Mouse (Mus musculus): Measurements from ENCODE around the gene Phactr2. TPM values are rescaled to one million over a fixed set of nuclear protein-coding genes. Genes with fewer than 3 reads are reported as not detected.

The Phactr2 gene
- polyA plus RNA-seq, 1 experiment from 2014 or later, result 7.5 TPM

DNA sequence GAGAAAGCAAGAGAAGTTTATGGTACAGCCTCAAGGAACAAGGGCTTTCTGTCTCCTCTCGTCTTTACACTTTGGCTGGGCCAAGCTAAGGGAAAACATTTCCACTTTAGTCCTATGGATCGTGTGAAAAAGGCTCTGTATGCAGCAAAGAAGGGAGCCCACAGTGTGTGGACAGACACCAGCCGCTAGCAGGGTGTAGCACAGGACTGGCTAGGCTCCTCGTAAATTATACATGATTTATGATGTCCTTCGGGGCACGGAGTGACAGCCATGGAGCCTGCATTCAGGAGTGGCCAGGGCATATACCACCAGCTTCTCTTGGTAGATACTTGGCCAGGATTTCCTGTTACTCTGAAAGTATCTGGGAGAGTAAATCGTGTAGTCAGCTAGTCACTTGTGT is 203.1 kb downstream of the Phactr2 start:
- whole genome bisulfite sequencing, result 57% methylated on average over 7 of the region's 7 CpGs
- Histone ChIP-seq H3K4me3 (ENCODE audit: low read depth, low read length) (no peak overlapping the region), H3K9ac (replicated peaks; ENCODE audit: low read depth, low read length) (no peak overlapping the region), H3K4me2 (ENCODE audit: low read depth, low read length) (no peak overlapping the region), H3K9me3 (ENCODE audit: control insufficient read depth, low read length) (no peaks in the 10 kb centered on the region), H3K36me3 (ENCODE audit: control insufficient read depth, insufficient read depth, low read length) (no peaks in the 10 kb centered on the region), H3K27ac (ENCODE audit: low read depth, low read length) (no peak overlapping the region), H3K4me1 (ENCODE audit: control insufficient read depth, insufficient read depth, low read length) (no peaks in the 10 kb centered on the region), H3K27me3 (ENCODE audit: control insufficient read depth, insufficient read depth, low read length) (no peaks in the 10 kb centered on the region)
- ATAC-seq (ENCODE audit: low read depth), result no peak; the same call in 1 of the 2 replicates

- WGBS, result 95% methylated on average over 7 of the region's 7 CpGs
- Histone ChIP-seq H3K9me3 (ENCODE audit: control insufficient read depth, low read length) (no peaks in the 10 kb centered on the region), H3K27ac (ENCODE audit: low read depth, low read length) (no peak overlapping the region), H3K27me3 (ENCODE audit: control insufficient read depth, insufficient read depth, low read length) (no peaks in the 10 kb centered on the region), H3K9ac (replicated peaks; ENCODE audit: low read depth, low read length) (no peak overlapping the region), H3K4me1 (ENCODE audit: control insufficient read depth, insufficient read depth, low read length) (no peaks in the 10 kb centered on the region), H3K4me2 (ENCODE audit: low read depth, low read length) (no peak overlapping the region), H3K36me3 (ENCODE audit: control insufficient read depth, insufficient read depth, low read length) (no peaks in the 10 kb centered on the region), H3K4me3 (ENCODE audit: low read depth, low read length) (no peak overlapping the region)
- ATAC-seq (ENCODE audit: low read depth), result no peak
These were observed 203.9 kb downstream of the Phactr2 start for GRCm38 (mm10) chr10:13270270-13270669.

DNA sequence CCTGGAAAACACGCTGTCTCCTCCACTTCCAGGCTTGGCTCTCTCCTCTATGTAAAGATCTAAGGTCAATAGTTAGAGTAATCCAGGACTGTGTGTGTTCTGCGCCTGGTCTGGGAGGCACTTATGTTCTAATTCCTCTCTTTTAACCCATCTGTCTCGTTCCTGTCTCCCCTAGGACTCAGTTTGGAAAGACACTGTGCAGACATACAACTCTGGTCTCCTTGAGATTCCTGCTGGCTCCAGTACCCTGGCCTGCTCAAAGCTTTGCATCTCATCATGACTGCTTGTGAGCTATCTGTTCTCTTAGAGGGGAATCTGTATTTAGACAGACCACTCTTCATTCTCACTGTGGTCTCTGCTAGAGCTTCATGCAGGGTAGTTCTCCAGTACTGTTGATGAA is 215.0 kb downstream of the Phactr2 start:
- no peaks in the 10 kb centered on the region for H3K27me3 ChIP-seq (ENCODE audit: control insufficient read depth, insufficient read depth, low read length)
- 89% methylated on average over 3 of the region's 3 CpGs for WGBS
- no peak overlapping the region for H3K27ac ChIP-seq (ENCODE audit: low read depth, low read length)
- H3K9me3 ChIP-seq (ENCODE audit: control insufficient read depth, low read length), result no peaks in the 10 kb centered on the region
- ATAC-seq (ENCODE audit: low read depth), result no peak
- no peak overlapping the region for H3K4me2 ChIP-seq (ENCODE audit: low read depth, low read length)
- no peaks in the 10 kb centered on the region for H3K36me3 ChIP-seq (ENCODE audit: control insufficient read depth, insufficient read depth, low read length)
- no peaks in the 10 kb centered on the region for H3K4me1 ChIP-seq (ENCODE audit: control insufficient read depth, insufficient read depth, low read length)
- H3K4me3 ChIP-seq (ENCODE audit: low read depth, low read length), result no peak overlapping the region
- H3K9ac ChIP-seq (replicated peaks; ENCODE audit: low read depth, low read length), result no peak overlapping the region

- ATAC-seq (ENCODE audit: low read depth), result no peak
- no peaks in the 10 kb centered on the region for H3K9me3 ChIP-seq (ENCODE audit: control insufficient read depth, low read length)
- no peak overlapping the region for H3K4me2 ChIP-seq (ENCODE audit: low read depth, low read length)
- no peaks in the 10 kb centered on the region for H3K4me1 ChIP-seq (ENCODE audit: control insufficient read depth, insufficient read depth, low read length)
- H3K27me3 ChIP-seq (ENCODE audit: control insufficient read depth, insufficient read depth, low read length), result no peaks in the 10 kb centered on the region
- H3K9ac ChIP-seq (replicated peaks; ENCODE audit: low read depth, low read length), result no peak overlapping the region
- H3K4me3 ChIP-seq (ENCODE audit: low read depth, low read length), result no peak overlapping the region
- H3K27ac ChIP-seq (ENCODE audit: low read depth, low read length), result no peak overlapping the region
- WGBS, result 75% methylated on average over 7 of the region's 7 CpGs
- no peaks in the 10 kb centered on the region for H3K36me3 ChIP-seq (ENCODE audit: control insufficient read depth, insufficient read depth, low read length)
These were observed 218.0 kb downstream of the Phactr2 start for GRCm38 (mm10) chr10:13256196-13256595.

GRCm38 (mm10) chr10:13250280-13250679 is 223.9 kb downstream of the Phactr2 start:
- Histone ChIP-seq H3K36me3 (ENCODE audit: control insufficient read depth, insufficient read depth, low read length) (no peaks in the 10 kb centered on the region), H3K27me3 (ENCODE audit: control insufficient read depth, insufficient read depth, low read length) (no peaks in the 10 kb centered on the region), H3K4me2 (ENCODE audit: low read depth, low read length) (no peak overlapping the region), H3K4me3 (ENCODE audit: low read depth, low read length) (no peak overlapping the region), H3K9me3 (ENCODE audit: control insufficient read depth, low read length) (no peaks in the 10 kb centered on the region), H3K4me1 (ENCODE audit: control insufficient read depth, insufficient read depth, low read length) (no peaks in the 10 kb centered on the region), H3K27ac (ENCODE audit: low read depth, low read length) (no peak overlapping the region), H3K9ac (replicated peaks; ENCODE audit: low read depth, low read length) (no peak overlapping the region)
- no peak for ATAC-seq (ENCODE audit: low read depth)
- WGBS, result 69% methylated on average over 2 of the region's 2 CpGs

DNA sequence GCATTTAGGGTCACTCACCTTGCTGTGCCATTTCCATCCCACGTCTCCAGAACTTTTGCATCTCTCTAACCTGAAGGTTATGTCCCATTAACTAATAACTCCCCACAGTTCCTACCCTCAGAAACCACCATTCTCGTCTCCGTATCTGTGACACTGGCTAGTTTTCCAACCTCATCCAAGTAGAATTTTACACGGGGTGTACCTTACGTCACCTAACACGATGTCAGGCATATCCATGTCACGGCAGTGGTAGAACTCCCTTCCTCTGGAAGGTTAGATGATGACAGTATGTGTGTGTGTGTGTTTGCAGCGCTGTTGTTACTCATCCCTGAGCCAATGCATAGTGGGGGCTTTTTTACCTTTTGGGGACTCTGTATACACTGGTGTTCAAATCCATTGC is 225.1 kb downstream of the Phactr2 start:
- Histone ChIP-seq H3K4me2 (ENCODE audit: low read depth, low read length) (no peak overlapping the region), H3K9ac (replicated peaks; ENCODE audit: low read depth, low read length) (no peak overlapping the region), H3K4me1 (ENCODE audit: control insufficient read depth, insufficient read depth, low read length) (no peaks in the 10 kb centered on the region), H3K27me3 (ENCODE audit: control insufficient read depth, insufficient read depth, low read length) (no peaks in the 10 kb centered on the region), H3K27ac (ENCODE audit: low read depth, low read length) (no peak overlapping the region), H3K4me3 (ENCODE audit: low read depth, low read length) (no peak overlapping the region), H3K9me3 (ENCODE audit: control insufficient read depth, low read length) (no peaks in the 10 kb centered on the region), H3K36me3 (ENCODE audit: control insufficient read depth, insufficient read depth, low read length) (no peaks in the 10 kb centered on the region)
- ATAC-seq (ENCODE audit: low read depth), result no peak
- WGBS, result 97% methylated on average over 8 of the region's 8 CpGs

DNA sequence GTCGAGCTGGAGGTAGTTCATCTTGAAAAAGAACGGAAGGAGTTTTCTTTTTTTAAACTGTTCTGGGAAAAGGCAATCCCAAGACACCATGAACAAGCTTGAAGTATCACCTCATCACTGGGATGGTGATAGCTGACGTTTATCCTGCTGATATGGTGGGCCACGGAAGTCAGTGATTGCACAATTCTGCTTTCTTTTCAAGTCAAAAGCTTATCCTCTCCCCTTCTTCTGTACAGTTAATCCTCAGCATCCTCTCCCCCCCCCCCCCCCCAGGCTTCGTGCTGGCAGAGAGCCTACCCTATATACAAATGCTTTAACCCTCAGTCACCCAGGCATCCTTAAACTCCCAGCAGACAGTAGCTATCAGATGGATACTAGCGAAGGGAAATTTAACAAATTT is 228.5 kb downstream of the Phactr2 start:
- H3K9ac ChIP-seq (replicated peaks; ENCODE audit: low read depth, low read length), result no peak overlapping the region
- WGBS, result 72% methylated on average over 6 of the region's 6 CpGs
- ATAC-seq (ENCODE audit: low read depth), result no peak
- no peaks in the 10 kb centered on the region for H3K9me3 ChIP-seq (ENCODE audit: control insufficient read depth, low read length)
- H3K27ac ChIP-seq (ENCODE audit: low read depth, low read length), result no peak overlapping the region
- no peak overlapping the region for H3K4me3 ChIP-seq (ENCODE audit: low read depth, low read length)
- no peak overlapping the region for H3K4me2 ChIP-seq (ENCODE audit: low read depth, low read length)
- no peaks in the 10 kb centered on the region for H3K36me3 ChIP-seq (ENCODE audit: control insufficient read depth, insufficient read depth, low read length)
- no peaks in the 10 kb centered on the region for H3K4me1 ChIP-seq (ENCODE audit: control insufficient read depth, insufficient read depth, low read length)
- no peaks in the 10 kb centered on the region for H3K27me3 ChIP-seq (ENCODE audit: control insufficient read depth, insufficient read depth, low read length)

DNA sequence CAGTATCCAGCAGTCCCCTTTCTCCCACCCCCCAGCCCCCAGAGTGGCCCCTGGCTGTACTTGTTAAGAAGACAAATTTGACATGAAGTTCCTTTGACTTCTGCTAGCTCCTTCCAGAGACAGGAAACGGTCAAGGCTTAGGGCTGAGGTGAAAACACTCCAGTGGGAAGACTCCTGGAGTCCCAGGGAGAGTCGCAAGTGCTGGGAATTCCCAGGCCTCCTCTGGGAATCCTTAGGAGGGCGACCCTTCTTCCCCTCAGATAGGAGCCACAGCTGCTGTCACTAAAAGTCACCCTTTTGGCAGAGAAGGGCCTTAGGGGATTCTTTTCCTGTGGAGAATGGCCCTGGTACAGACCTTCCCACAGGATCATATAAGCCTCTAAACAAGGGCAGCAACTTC is 230.0 kb downstream of the Phactr2 start:
- no peaks in the 10 kb centered on the region for H3K36me3 ChIP-seq (ENCODE audit: control insufficient read depth, insufficient read depth, low read length)
- H3K27ac ChIP-seq (ENCODE audit: low read depth, low read length), result no peak overlapping the region
- H3K9ac ChIP-seq (replicated peaks; ENCODE audit: low read depth, low read length), result no peak overlapping the region
- no peak overlapping the region for H3K4me3 ChIP-seq (ENCODE audit: low read depth, low read length)
- no peak for ATAC-seq (ENCODE audit: low read depth)
- no peaks in the 10 kb centered on the region for H3K27me3 ChIP-seq (ENCODE audit: control insufficient read depth, insufficient read depth, low read length)
- WGBS, result 29% methylated on average over 3 of the region's 3 CpGs
- H3K4me2 ChIP-seq (ENCODE audit: low read depth, low read length), result no peak overlapping the region
- no peaks in the 10 kb centered on the region for H3K4me1 ChIP-seq (ENCODE audit: control insufficient read depth, insufficient read depth, low read length)
- H3K9me3 ChIP-seq (ENCODE audit: control insufficient read depth, low read length), result no peaks in the 10 kb centered on the region

DNA sequence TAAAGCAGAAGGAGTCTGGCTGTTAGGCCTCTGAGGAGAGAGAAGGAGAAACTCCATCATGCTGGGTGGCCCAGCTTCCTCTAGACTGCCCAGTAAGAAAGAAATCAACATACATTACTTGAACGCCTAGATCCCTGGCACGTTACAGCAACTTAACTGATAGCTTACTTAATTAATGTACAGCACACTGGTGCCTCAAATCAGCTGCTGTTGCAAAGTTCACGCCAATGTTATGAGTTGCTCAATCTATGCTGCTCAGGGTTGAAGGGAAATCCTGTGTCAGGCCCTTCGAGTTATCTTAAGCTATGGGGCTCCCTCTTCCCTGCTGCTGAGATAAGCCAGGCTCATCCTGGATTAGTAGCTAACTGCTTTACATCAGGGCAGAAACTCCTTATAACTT is 233.8 kb downstream of the Phactr2 start:
- Histone ChIP-seq H3K4me1 (ENCODE audit: control insufficient read depth, insufficient read depth, low read length) (no peaks in the 10 kb centered on the region), H3K27ac (ENCODE audit: low read depth, low read length) (no peak overlapping the region), H3K9me3 (ENCODE audit: control insufficient read depth, low read length) (no peaks in the 10 kb centered on the region), H3K27me3 (ENCODE audit: control insufficient read depth, insufficient read depth, low read length) (no peaks in the 10 kb centered on the region), H3K4me2 (ENCODE audit: low read depth, low read length) (no peak overlapping the region), H3K9ac (replicated peaks; ENCODE audit: low read depth, low read length) (no peak overlapping the region), H3K4me3 (ENCODE audit: low read depth, low read length) (no peak overlapping the region), H3K36me3 (ENCODE audit: control insufficient read depth, insufficient read depth, low read length) (no peaks in the 10 kb centered on the region)
- ATAC-seq (ENCODE audit: low read depth), result no peak
- WGBS, result 92% methylated on average over 4 of the region's 4 CpGs

- H3K4me2 ChIP-seq (ENCODE audit: low read depth, low read length), result no peak overlapping the region
- H3K36me3 ChIP-seq (ENCODE audit: control insufficient read depth, insufficient read depth, low read length), result no peaks in the 10 kb centered on the region
- H3K4me1 ChIP-seq (ENCODE audit: control insufficient read depth, insufficient read depth, low read length), result no peaks in the 10 kb centered on the region
- H3K4me3 ChIP-seq (ENCODE audit: low read depth, low read length), result no peak overlapping the region
- no peaks in the 10 kb centered on the region for H3K27me3 ChIP-seq (ENCODE audit: control insufficient read depth, insufficient read depth, low read length)
- WGBS, result 87% methylated on average over 4 of the region's 4 CpGs
- no peak overlapping the region for H3K9ac ChIP-seq (replicated peaks; ENCODE audit: low read depth, low read length)
- no peak overlapping the region for H3K27ac ChIP-seq (ENCODE audit: low read depth, low read length)
- no peak for ATAC-seq (ENCODE audit: low read depth)
- H3K9me3 ChIP-seq (ENCODE audit: control insufficient read depth, low read length), result no peaks in the 10 kb centered on the region
These were observed 236.0 kb downstream of the Phactr2 start for GRCm38 (mm10) chr10:13238188-13238587.

All from neural tube, embryonic 14.5 days (tissue).